Mouse (Mus musculus) hindbrain, embryonic 10.5 days (tissue): ENCODE measurements at regions not wholly inside any gene's neighbourhood (a gene's known extent, or its start where the extent isn't known, plus 50 kb on each side); places are given as distances from the start of the nearest gene placed in this dataset.

Experiments used
- DNase-seq: peaks from one replicate; pipeline ENCODE4 v3.0.0-alpha.2; 2017; ENCODE audit warnings: low spot score
- H3K27ac ChIP-seq: fragments of 300-500 bp; sonication (generic); 2 replicates; pipeline ENCODE4 v1.5.1; 2016; ENCODE audit warnings: mild to moderate bottlenecking, moderate library complexity
- H3K27me3 ChIP-seq: fragments of 300-500 bp; sonication (generic); 2 replicates; pipeline ENCODE4 v1.6.1; 2016; ENCODE audit warnings: mild to moderate bottlenecking; ENCODE audit not compliant: poor library complexity, insufficient read depth, severe bottlenecking
- H3K36me3 ChIP-seq: fragments of 300-500 bp; sonication (generic); 2 replicates; pipeline ENCODE4 v1.6.1; 2016; ENCODE audit warnings: mild to moderate bottlenecking, moderate library complexity
- H3K4me1 ChIP-seq: fragments of 300-500 bp; sonication (generic); replicated peaks from 2 replicates; pipeline ENCODE4 v1.6.1; 2016; ENCODE audit warnings: mild to moderate bottlenecking
- H3K4me3 ChIP-seq: fragments of 300-500 bp; sonication (generic); 2 replicates; pipeline ENCODE4 v1.5.1; 2016; ENCODE audit warnings: mild to moderate bottlenecking, moderate library complexity
- H3K9me3 ChIP-seq: fragments of 300-500 bp; sonication (generic); 2 replicates; pipeline ENCODE4 v1.6.1; 2016; ENCODE audit warnings: mild to moderate bottlenecking, moderate library complexity
- WGBS: fragments of 180-500 bp; shearing (Covaris S2); methylation state at CpG from one replicate; pipeline ENCODE4 v1.1.7; 2016; 5-methylcytosine and 5-hydroxymethylcytosine counted together

GRCm38 (mm10) chr1:125307223-125307622 lies 128.3 kb downstream of the Actr3 start:
- no peak for DNase-seq
- WGBS = 84% methylated on average over 3 of the region's 3 CpGs

GRCm38 (mm10) chr1:125298520-125299090 lies 136.9 kb downstream of the Actr3 start:
- H3K27me3 ChIP-seq = no peaks in the 10 kb centered on the region
- H3K4me3 ChIP-seq = no peak overlapping the region
- H3K27ac ChIP-seq = no peak overlapping the region
- no peak for DNase-seq
- WGBS = 89% methylated on average over 5 of the region's 5 CpGs
- H3K9me3 ChIP-seq = 0 out of 2 replicates have a peak, but pooled peaks cover 4% of the 10 kb centered on the region
- H3K4me1 ChIP-seq = no peaks in the 10 kb centered on the region
- no peaks in the 10 kb centered on the region for H3K36me3 ChIP-seq

More at GRCm38 (mm10) chr1:125307223-125307622, 128.3 kb downstream of the Actr3 start:
- peaks cover 2% of the 10 kb centered on the region; the same call in 1 of the 2 replicates for H3K9me3 ChIP-seq
- H3K27me3 ChIP-seq = no peaks in the 10 kb centered on the region
- H3K36me3 ChIP-seq = no peaks in the 10 kb centered on the region
- H3K4me1 ChIP-seq = no peaks in the 10 kb centered on the region
- no peak overlapping the region for H3K27ac ChIP-seq
- no peak overlapping the region for H3K4me3 ChIP-seq

GRCm38 (mm10) chr1:125295646-125296045 lies 139.9 kb downstream of the Actr3 start:
- H3K36me3 ChIP-seq = no peaks in the 10 kb centered on the region
- H3K4me1 ChIP-seq = no peaks in the 10 kb centered on the region
- DNase-seq = no peak
- 88% methylated on average over 3 of the region's 3 CpGs for WGBS
- 0 out of 2 replicates have a peak, but pooled peaks cover 4% of the 10 kb centered on the region for H3K9me3 ChIP-seq
- H3K27me3 ChIP-seq = no peaks in the 10 kb centered on the region
- no peak overlapping the region for H3K27ac ChIP-seq
- no peak overlapping the region for H3K4me3 ChIP-seq

GRCm38 (mm10) chr1:125290320-125291021 lies 145.1 kb downstream of the Actr3 start:
- Histone ChIP-seq H3K27ac (no peak overlapping the region), H3K4me1 (no peaks in the 10 kb centered on the region), H3K36me3 (no peaks in the 10 kb centered on the region), H3K27me3 (no peaks in the 10 kb centered on the region), H3K9me3 (0 out of 2 replicates have a peak, but pooled peaks cover 4% of the 10 kb centered on the region), H3K4me3 (no peak overlapping the region)
- 93% methylated on average over 12 of the region's 12 CpGs for WGBS
- no peak for DNase-seq

- Histone ChIP-seq H3K36me3 (no peaks in the 10 kb centered on the region), H3K9me3 (no peaks in the 10 kb centered on the region), H3K4me3 (no peak overlapping the region), H3K4me1 (no peaks in the 10 kb centered on the region), H3K27me3 (no peaks in the 10 kb centered on the region), H3K27ac (no peak overlapping the region)
- WGBS = 73% methylated on average over 2 of the region's 2 CpGs
- DNase-seq = no peak
Measured at GRCm38 (mm10) chr1:125286347-125286746, 149.2 kb downstream of the Actr3 start.

- DNase-seq = no peak
- no peak overlapping the region for H3K4me3 ChIP-seq
- no peaks in the 10 kb centered on the region for H3K36me3 ChIP-seq
- H3K27ac ChIP-seq = no peak overlapping the region
- H3K9me3 ChIP-seq = no peaks in the 10 kb centered on the region
- 78% methylated on average over 2 of the region's 2 CpGs for WGBS
- H3K4me1 ChIP-seq = no peaks in the 10 kb centered on the region
- no peaks in the 10 kb centered on the region for H3K27me3 ChIP-seq
Measured at GRCm38 (mm10) chr1:125284693-125285092, 150.8 kb downstream of the Actr3 start.

GRCm38 (mm10) chr1:125273752-125274151 lies 161.8 kb downstream of the Actr3 start:
- Histone ChIP-seq H3K36me3 (no peaks in the 10 kb centered on the region), H3K9me3 (no peaks in the 10 kb centered on the region), H3K27me3 (no peaks in the 10 kb centered on the region), H3K4me1 (0 out of 2 replicates have a peak, but pooled peaks cover 2% of the 10 kb centered on the region), H3K4me3 (no peak overlapping the region), H3K27ac (no peak overlapping the region)
- 70% methylated on average over 2 of the region's 2 CpGs for WGBS
- DNase-seq = no peak

- H3K9me3 ChIP-seq = no peaks in the 10 kb centered on the region
- H3K36me3 ChIP-seq = no peaks in the 10 kb centered on the region
- WGBS = 87% methylated on average over 6 of the region's 6 CpGs
- no peaks in the 10 kb centered on the region for H3K4me1 ChIP-seq
- H3K27me3 ChIP-seq = no peaks in the 10 kb centered on the region
- H3K4me3 ChIP-seq = no peak overlapping the region
- DNase-seq = no peak
- no peak overlapping the region for H3K27ac ChIP-seq
Measured at GRCm38 (mm10) chr1:125263684-125264083, 171.8 kb downstream of the Actr3 start.

- 85% methylated on average over 6 of the region's 6 CpGs for WGBS
- no peaks in the 10 kb centered on the region for H3K9me3 ChIP-seq
- H3K36me3 ChIP-seq = no peaks in the 10 kb centered on the region
- no peak overlapping the region for H3K4me3 ChIP-seq
- H3K27me3 ChIP-seq = no peaks in the 10 kb centered on the region
- no peaks in the 10 kb centered on the region for H3K4me1 ChIP-seq
- DNase-seq = no peak
- no peak overlapping the region for H3K27ac ChIP-seq
Measured at GRCm38 (mm10) chr1:125263068-125263467, 172.5 kb downstream of the Actr3 start.

- Histone ChIP-seq H3K4me1 (no peaks in the 10 kb centered on the region), H3K4me3 (no peak overlapping the region), H3K9me3 (peaks cover 8% of the 10 kb centered on the region; the same call in 1 of the 2 replicates), H3K27me3 (no peaks in the 10 kb centered on the region), H3K36me3 (no peaks in the 10 kb centered on the region), H3K27ac (no peak overlapping the region)
- 90% methylated on average over 7 of the region's 7 CpGs for WGBS
- no peak for DNase-seq
Measured at GRCm38 (mm10) chr1:125242345-125242744, 193.2 kb downstream of the Actr3 start.

GRCm38 (mm10) chr1:125241717-125242116 lies 193.8 kb downstream of the Actr3 start:
- WGBS = 92% methylated on average over 1 of the region's 1 CpGs
- H3K27me3 ChIP-seq = no peaks in the 10 kb centered on the region
- no peaks in the 10 kb centered on the region for H3K4me1 ChIP-seq
- DNase-seq = no peak
- H3K27ac ChIP-seq = no peak overlapping the region
- H3K36me3 ChIP-seq = no peaks in the 10 kb centered on the region
- H3K4me3 ChIP-seq = no peak overlapping the region
- H3K9me3 ChIP-seq = peaks cover 8% of the 10 kb centered on the region; the same call in 1 of the 2 replicates

GRCm38 (mm10) chr1:125237595-125237988 lies 197.9 kb downstream of the Actr3 start:
- no peaks in the 10 kb centered on the region for H3K4me1 ChIP-seq

GRCm38 (mm10) chr1:125236948-125237594 lies 198.5 kb downstream of the Actr3 start:
- Histone ChIP-seq H3K4me3 (no peak overlapping the region), H3K9me3 (0 out of 2 replicates have a peak, but pooled peaks cover 4% of the 10 kb centered on the region), H3K27ac (no peak overlapping the region), H3K27me3 (no peaks in the 10 kb centered on the region), H3K36me3 (no peaks in the 10 kb centered on the region), H3K4me1 (no peaks in the 10 kb centered on the region)
- no peak for DNase-seq
- 95% methylated on average over 10 of the region's 10 CpGs for WGBS

More at GRCm38 (mm10) chr1:125237595-125237988, 197.9 kb downstream of the Actr3 start:
- H3K9me3 ChIP-seq = 0 out of 2 replicates have a peak, but pooled peaks cover 3% of the 10 kb centered on the region
- 89% methylated on average over 3 of the region's 3 CpGs for WGBS
- no peak for DNase-seq
- no peaks in the 10 kb centered on the region for H3K27me3 ChIP-seq
- H3K27ac ChIP-seq = no peak overlapping the region
- H3K4me3 ChIP-seq = no peak overlapping the region
- no peaks in the 10 kb centered on the region for H3K36me3 ChIP-seq
